Mouse (Mus musculus) right cerebral cortex, adult 2 months (tissue): ENCODE data around the gene Gm3404.
A peak's percentile ranks its signal among the peaks of the same experiment; 100 is the strongest.
"Not testable (repeated sequence)": the region's sequence is repeated elsewhere in the genome, so short reads cannot be mapped to it uniquely, and the experiment has no call there.

Source experiments
- DNase-seq, 2 experiments: peaks; one replicate each; pipeline ENCODE4 v3.0.0; 2021 to 2022; ENCODE audit warnings: low spot score in 2 of 2

Gm3404 gene

GRCm38 (mm10) chr5:146525501-146525900, at the start of gene Gm3404:
Gm3404 (plus strand) TSS chr5:146525801.
- DNase-seq: not testable (repeated sequence)

DNA sequence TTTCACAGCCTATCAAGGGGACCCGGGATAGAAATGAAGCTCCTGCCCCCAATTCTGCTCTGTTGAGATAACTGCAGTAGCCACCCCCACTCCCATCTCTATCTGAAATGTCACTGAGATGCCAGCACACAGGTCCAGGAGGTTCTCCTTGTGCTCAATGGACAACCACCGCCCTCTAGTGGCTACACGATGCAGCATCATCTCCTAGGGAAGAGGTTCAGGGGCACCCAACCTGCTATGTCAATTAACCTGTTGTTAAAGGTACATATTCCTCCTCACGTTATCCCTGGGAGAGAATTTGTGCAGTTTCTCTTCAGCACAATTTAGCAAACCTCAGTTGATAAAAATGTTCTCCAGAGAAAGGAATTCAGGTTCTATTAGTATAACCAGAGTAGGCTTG, 46.0 kb upstream of the Gm3404 start:
- DNase-seq: peak; percentile 56 to 62

GRCm38 (mm10) chr5:146481665-146482064, 43.9 kb upstream of the Gm3404 start, which contains the start of gene Gm6408:
Gm6408 (plus strand) TSS chr5:146481965.
- not testable (repeated sequence) for DNase-seq

DNA sequence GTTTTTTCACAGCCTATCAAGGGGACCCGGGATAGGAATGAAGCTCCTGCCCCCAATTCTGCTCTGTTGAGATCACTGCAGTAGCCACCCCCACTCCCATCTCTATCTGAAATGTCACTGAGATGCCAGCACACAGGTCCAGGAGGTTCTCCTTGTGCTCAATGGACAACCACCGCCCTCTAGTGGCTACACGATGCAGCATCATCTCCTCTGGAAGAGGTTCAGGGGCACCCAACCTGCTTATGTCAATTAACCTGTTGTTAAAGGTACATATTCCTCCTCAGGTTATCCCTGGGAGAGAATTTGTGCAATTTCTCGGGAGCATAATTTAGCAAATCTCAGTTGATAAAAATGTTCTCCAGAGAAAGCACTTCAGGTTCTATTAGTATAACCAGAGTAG, 36.6 kb upstream of the Gm3404 start:
- peak; percentile 35 to 55 for DNase-seq

- DNase-seq: not testable (repeated sequence)
Measured at GRCm38 (mm10) chr5:146491063-146491462, 34.5 kb upstream of the Gm3404 start, which contains the start of gene Gm6370. Gm6370 (plus strand) TSS chr5:146491363.

GRCm38 (mm10) chr5:146502099-146502498, 23.5 kb upstream of the Gm3404 start, which contains the start of gene 4930449I24Rik:
4930449I24Rik (plus strand) TSS chr5:146502399.
- DNase-seq: not testable (repeated sequence)

DNA sequence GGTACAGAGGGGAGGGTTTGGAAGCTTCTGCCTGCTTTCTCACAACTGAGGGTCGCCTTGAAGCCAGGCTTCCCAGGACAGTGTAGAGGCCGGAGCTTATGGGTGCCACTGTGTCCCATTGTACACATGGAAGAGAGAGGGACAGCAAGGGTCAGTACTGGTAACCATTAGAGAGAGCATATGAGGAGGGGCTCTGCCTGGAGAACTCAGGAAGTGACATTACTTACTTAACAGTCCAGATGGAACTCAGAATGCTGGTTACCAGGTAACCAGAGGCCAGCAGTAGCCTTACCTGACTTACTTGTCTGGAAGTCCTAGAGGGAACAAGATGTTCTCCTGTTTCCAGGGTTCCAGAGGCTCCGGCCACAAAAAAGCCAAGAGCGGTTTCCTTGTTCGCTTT, 11.8 kb upstream of the Gm3404 start, which contains the start of gene Gm3402:
Gm3402 (plus strand) TSS at position 301 of the 400 bp plus-strand sequence.
- not testable (repeated sequence) for DNase-seq

- not testable (repeated sequence) for DNase-seq
Measured at GRCm38 (mm10) chr5:146537347-146537746, 11.7 kb downstream of the Gm3404 start, which contains the start of gene Gm3409. Gm3409 (plus strand) TSS chr5:146537647.

GRCm38 (mm10) chr5:146555836-146556235, 30.2 kb downstream of the Gm3404 start, which contains the start of gene Gm3415:
Gm3415 (plus strand) TSS chr5:146556136.
- not testable (repeated sequence) for DNase-seq

DNA sequence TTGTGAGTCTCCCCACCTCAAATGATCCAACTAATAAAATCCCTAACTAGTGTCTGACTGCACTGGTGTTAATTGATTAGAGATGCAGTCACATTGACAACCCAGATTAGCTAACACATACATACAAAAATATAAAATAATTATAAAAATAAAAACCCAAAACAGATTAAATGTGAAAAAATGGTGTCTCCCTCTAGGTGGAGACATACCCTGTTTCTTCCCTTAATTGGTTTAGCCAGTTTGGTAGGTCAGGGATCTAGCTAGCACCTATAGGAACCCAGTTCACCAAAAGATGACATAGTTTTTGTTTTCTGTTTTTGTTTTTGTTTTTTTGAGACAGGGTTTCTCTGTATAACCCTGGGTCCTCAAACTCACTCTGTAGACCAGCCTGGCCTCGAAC, 38.7 kb downstream of the Gm3404 start:
- DNase-seq: no peak

- DNase-seq: no peak
Measured at GRCm38 (mm10) chr5:146567054-146567453, 41.5 kb downstream of the Gm3404 start.

DNA sequence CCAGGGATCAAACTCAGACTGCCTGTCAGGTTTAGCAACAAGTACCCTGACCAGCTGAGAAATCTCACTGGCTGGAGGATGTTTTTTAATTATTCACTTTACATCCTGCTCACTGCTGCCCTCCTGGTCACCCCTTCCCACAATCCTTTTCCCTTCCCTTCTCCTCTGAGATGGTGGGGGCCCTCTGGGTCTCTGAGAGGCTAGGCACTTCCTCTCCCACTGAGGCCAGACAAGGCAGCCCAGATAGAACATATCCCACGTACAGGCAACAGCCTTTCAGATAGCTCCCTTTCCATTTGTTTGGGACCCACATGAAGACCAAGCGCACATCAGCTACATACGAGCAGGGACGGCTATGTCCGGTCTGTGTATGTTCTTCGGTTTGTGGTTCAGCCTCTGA, 44.6 kb downstream of the Gm3404 start:
- DNase-seq: not testable (repeated sequence)

DNA sequence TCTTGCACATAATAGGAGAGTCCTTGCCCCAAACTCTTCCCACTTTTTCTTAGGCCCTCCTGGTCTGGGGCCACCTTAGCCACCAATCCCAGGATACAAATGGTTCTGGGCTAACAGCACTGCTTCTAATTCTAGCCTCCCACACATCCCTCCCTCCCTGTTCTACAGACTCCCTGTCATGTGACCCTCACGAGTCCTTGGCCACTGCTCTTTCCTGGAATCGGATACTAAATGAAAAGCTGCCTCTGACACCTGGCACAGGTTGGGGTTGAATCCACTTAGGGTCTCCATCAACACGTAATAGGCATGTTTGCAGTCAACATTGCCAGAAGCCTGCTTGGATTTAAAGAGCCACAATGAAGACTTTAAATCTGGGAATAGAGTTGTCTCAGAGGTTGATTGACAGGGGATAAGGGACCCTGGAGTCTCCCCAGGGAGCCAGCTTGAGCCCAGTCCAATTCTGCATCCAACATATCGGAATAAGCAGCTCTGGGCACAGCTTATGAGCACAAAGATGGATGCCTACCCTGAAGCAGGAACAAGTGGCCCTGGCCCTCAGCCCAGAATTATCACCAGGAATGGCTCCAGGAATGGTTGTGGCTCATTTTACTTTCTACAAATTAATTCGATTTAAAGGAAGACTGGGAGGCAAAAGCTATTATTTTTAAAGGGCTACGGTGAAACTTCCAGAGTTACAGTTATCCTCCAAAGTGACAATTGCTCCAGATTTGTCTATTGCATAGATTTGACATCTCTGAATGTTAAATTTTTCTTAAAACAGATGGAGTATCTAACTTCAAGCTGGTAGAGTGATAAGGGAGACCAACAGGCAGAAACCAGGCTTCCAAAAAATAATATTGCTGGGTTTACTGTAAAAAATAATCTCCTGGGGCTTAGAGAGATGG, 46.5 kb downstream of the Gm3404 start:
- peak; percentile 66 to 67 for DNase-seq

DNA sequence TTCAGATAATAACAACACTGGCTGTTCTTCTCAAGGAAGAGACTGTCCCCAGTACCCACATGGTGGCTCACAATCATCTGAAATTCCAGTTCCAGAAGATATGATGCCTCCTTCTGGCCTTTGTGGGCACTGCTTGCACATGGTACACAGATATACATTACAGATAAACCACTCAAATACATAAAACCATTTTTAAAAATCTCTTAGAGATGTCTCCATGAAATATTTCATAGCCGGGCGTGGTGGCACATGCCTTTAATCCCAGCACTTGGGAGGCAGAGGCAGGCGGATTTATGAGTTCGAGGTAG, 47.1 kb downstream of the Gm3404 start:
- DNase-seq: not testable (repeated sequence)

DNA sequence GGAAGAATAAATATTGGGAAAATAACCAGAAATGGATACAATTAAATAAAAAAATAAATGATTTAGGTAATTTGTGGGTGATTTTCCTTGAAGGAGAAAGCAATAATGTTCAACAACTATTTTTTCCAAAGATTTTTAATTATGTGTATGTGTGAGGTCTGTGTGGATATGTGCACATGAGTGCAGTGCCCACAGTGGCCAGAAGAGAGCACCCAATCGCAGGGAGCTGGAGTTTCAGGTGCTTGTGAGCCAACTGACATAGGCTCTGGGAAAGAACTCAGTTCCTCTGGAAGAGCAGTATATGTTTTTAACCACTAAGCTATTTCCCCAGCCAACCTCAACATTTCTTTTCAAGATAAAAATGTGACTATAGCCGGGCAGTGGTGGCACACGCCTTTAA, 51.1 kb downstream of the Gm3404 start:
- no peak for DNase-seq
